Mouse (Mus musculus): ENCODE results near the gene Fam53a. TPM values are rescaled to one million over a fixed set of nuclear protein-coding genes. Genes with fewer than 3 reads are reported as not detected.
A peak's percentile ranks its signal among the peaks of the same experiment; 100 is the strongest.

Gene Fam53a
- 10 to 100 TPM; 24.0 to 30.9 (median 28.1) TPM for total RNA-seq (2022)

DNA sequence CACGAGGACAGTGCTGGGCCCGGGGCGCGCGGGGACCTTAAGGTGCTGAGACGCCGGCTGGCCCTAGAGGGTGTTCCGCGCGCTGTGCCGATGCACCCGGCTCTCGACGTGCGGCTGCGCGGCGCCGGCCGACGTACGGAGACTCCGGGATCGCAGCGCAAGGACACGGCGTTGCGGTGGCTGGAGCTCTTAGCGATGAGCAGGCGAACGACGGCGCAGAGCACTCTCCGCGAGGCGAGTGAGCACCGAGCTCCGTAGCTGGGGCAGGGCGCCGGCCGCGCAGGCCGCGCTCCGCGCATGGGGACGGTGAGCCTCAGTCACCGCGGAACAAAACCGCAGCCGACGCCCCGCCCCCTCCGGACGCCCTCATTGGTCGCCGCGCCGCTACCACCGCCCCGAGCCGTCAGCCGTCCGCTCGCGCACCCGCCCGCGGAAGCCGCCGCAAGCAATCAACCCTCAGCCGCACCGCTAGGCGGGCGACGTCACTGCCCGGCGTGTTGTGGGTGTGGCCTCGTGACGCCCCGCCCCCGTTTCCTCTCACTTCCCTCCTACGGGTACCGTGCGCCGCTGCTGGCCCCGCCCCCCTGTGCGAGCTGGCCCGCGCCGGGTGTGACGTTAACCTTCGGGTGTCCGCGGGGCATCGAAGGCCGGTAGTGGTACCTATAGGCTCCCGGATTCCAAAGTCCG, at the start of gene Fam53a, which contains the start of gene Gm9903:
TSS of gene Fam53a (minus strand) at position 335 of the 687 bp plus-strand sequence.
TSS of gene Gm9903 (plus strand) at position 625 of the 687 bp plus-strand sequence.
- peak; percentile 99 for DNase-seq (ENCODE audit: low spot score)

DNA sequence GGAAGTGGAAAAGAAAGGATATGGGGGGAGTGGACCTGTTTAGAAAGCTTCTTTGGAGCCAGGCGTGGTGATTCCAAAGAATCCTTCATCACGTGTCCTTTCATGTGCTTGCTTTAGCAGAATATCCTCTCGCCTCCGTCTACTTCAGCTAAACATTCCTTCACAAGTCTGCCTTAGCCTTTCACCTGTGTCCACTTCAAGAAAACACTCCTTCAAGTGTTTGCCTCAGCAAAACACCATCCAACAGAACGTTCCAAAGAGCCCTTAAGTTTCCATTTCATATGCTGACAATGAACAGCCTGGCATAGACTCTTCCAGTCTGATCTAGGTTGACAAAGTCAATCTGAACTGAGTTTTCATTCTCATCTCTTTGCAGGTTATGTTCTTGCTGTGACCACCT, 48.8 kb upstream of the Fam53a start:
- no peak for DNase-seq (ENCODE audit: low spot score)

DNA sequence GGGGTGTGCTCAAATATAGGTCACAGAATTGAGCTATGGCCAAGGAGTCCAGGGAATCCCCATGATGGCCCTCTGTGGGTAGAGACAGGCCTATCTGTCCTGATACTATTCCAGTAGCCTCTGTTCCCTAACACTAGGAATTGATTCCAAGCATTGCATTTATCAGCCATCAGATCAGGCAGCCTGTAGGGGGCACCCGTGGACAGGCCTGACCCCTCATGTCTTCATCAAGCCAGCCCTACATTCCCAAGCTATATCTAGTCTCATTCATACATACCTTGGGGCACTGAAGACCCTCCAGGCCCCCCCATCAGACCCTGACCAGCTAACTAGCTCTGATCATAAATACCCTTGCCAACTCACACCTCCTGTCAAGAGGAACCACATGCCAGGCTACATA, 46.5 kb upstream of the Fam53a start:
- DNase-seq (ENCODE audit: low spot score) = no peak

DNA sequence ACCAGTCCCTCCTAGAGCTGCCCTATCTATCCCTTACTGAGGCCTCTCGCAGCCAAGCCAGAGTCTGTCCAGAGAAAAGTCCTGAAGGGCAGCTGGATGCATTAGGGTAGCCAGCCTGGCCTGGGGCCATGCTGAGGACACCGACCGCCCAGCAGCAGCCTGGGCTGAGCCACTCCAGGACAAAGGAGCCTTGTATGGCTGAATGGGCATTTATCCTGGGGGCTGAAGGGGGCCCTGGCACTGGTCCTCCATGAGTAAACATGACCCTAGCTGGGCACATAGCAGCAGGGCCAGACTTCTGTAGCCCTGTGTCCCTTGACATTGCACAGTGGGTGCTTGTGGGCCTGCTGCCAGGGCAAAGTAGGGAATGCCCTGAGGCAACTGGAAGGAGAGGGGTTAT, 45.0 kb upstream of the Fam53a start:
- DNase-seq (ENCODE audit: low spot score) = no peak

DNA sequence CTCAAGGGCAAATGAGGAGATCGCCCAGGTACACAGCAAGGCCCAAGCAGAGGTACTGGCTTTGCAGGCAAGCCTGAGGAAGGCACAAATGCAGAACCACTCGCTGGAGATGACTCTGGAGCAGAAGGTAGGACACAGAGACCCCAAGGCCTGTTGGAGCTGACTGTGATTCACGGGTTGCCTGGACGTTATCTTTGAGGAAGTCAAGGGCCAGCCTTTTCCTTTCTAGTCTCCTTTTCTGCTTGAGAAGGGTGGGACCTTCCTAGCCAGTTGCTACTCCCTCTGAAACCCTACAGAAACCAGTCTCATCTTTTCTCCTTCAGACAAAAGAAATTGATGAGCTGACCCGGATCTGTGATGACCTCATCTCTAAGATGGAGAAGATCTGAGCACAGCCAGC, 42.2 kb upstream of the Fam53a start:
- DNase-seq (ENCODE audit: low spot score) = no peak

DNA sequence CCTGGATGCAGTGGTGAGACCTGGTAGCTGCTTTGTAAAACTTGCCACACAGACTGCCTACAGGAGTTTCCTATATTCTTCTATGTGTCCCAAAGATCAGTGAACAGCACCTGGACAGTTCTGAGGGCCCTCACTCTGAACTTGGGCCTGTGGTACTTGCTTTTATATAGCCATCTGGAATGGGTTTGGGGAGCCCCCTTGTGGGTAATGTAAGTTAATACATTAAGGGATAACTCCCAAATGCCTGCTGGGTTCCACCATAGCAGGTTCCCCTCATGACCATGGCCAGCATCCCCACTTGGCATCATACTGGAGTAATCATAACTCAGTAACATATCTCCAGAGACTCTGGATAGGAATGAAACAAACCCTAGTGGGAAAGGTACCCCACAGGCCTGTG, 38.8 kb upstream of the Fam53a start:
- DNase-seq (ENCODE audit: low spot score) = no peak

DNA sequence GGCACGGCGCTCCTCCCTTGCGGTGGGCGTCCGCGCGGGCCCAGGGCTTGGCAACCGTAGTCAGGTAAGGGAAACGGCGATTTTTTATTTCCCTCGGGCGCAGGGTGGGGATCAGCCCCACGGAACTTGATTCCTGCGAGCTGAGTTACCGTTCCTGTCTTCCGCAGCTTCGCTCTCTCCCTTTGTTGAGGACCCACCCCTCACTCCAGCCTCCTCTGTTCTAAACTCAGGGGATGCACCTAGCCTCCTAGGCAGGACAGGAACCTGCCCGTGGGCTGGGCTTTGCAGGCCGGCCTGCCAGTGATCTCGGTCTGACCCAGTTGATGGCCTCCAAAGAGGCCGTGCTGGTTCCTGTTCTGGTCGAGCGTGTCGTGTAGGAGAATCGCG, 29.2 kb upstream of the Fam53a start:
- DNase-seq (ENCODE audit: low spot score) = no peak

DNA sequence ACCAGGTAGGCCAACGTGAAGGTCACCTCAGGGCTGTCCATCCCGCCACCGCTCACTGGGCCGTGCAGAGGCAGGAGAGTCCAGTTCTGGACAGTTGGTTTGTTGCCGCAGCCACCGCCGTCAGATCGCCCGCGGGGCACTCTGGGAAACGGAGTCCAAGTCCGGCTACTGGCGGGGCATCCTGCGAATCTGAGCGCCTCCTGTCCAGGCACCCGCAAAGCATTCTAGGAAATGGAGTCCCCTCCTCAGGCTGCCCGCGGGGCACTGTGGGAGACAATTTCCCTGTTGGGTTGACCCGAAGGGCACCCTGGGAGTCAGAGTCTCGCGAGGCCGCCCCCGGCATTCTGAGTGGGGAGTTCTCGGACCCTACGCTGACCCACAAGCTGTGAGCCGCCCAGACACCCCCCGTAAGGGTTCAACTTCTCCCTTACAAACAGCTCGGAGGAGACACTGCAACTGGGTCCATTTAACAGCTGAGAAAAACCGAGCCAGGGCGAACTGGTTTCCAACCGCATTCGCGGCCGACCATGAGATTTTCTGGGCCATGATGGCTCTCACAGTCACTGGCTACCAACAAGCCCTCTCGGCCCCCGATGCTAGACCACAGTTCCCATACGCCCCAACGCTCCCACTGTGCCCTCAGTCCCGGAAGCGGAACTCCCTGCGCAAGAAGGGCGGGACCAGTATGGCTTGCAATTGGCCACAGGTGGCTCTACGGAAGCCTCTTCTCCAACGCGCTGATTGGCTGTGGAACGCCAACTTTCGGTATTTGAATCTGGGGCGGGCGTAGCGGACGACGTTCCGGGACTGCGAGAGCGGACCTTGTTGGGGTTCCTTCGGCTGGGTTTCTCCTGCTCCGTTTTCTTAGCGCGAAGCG, 28.6 kb upstream of the Fam53a start, which contains the start of the genes Tacc3 and Tmem129:
TSS of gene Tacc3 (plus strand) at position 342 of the 877 bp plus-strand sequence.
TSS of gene Tmem129 (minus strand) at position 630 of the 877 bp plus-strand sequence.
- peak; percentile 99 for DNase-seq (ENCODE audit: low spot score)

DNA sequence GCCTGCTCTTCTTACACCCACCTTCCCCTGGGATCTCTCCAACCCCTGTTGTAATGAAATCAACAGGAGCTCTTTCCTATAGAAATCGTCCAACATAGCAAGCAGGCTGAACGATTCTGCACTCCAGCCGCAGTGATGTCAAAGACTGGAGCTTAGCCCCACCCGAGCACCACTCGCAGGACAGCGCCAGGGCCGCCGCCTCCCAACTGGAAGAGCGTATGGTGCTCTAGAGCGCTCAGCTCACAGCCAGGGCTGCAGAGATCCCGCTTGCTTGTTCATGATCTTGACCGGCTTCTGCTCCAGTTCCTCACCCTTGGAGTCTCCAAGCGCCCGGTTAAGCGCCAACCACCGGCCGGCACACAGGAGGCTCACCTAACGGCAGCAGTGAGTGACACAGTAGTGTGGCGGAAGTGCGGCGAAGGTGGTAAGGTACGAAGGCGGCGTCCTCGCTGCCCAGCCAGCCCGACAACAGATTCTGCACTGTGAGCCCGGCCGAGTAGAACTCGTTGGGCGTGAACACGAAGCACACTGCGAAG, 27.9 kb upstream of the Fam53a start:
- no peak for DNase-seq (ENCODE audit: low spot score)

DNA sequence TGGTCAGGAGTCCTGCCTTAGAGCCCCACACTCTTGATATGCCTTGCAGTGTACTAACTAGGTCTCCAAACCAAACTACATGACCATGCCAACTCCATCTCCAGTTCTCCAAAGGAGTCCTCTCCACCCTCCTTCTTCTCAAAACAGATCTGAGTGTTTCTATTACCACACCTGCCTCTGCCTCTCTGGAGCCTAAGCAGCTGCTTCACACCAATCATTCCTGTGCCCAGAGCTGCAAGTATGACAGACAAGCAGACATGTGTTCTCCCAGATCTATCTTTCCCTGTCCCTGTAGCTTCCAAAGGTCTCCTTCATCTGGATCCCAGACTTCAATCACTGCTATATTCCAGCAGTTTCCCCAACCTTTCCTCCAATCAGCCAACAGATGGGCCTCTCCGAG, 27.3 kb upstream of the Fam53a start:
- DNase-seq (ENCODE audit: low spot score) = no peak

DNA sequence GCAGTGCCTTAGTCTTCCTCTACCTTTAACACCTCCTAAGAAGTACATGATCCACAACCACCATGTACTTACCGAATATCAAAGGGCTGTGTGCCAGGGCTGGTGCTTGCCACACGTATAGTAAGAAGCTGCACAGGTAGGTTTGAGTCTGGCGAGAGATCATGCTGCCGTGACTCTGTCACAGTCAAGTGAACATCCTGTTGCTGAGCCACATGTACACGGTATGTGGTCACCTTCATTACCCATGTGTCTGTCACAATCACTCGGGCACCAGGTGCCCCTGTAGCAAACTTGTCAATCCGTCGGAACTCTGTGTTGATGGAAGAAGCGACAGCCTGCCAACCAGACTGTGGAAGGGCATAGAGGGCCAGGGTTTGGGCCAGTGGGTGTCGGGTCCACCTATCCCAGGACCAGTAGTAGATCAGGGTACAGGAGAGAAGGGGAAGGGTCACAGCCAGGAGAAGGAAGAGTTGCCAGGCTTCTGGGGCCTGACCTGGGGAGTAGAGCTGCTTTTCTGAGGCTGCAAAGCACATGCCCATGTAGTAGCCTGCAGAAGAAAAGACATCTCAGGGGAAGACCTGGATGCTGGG, 25.9 kb upstream of the Fam53a start:
- no peak for DNase-seq (ENCODE audit: low spot score)

DNA sequence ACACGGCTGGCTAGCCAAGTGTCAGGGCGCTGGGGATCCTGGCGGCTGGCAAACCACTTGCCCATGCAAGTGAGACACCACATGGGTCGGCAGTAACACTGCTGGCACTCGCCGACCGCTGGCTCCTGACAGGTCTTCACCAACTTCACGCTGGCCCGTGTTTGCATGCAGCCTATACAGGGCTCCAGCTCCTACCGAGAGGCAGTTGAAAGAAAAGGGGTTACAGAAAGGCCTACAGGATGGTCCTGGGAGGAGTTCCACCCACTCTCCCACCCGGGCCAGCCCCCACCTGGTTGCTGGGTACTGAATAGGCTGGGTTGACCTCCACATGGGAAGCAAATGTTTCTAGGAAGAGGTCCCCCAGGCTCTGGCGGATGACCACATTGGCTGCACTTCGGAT, 25.0 kb upstream of the Fam53a start:
- no peak for DNase-seq (ENCODE audit: low spot score)

DNA sequence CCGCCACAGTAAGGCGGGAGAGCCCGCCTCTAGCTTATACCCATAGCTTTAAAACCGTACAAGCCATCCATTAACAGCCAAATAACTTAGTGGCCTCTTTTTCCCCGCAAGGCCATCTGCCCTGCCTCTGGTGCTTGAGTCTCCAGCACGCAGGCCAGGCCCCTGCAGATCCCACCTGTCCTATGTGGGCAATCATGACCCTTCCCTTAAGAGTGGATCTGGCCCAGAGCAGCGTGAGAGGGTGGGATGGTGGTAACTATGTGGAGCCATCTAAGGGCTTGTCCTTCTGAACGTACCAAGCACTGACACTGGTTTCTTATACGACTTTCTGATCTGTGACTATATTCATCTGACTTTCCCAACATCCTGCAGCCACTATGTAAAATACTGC, 23.3 kb upstream of the Fam53a start:
- DNase-seq (ENCODE audit: low spot score) = no peak

DNA sequence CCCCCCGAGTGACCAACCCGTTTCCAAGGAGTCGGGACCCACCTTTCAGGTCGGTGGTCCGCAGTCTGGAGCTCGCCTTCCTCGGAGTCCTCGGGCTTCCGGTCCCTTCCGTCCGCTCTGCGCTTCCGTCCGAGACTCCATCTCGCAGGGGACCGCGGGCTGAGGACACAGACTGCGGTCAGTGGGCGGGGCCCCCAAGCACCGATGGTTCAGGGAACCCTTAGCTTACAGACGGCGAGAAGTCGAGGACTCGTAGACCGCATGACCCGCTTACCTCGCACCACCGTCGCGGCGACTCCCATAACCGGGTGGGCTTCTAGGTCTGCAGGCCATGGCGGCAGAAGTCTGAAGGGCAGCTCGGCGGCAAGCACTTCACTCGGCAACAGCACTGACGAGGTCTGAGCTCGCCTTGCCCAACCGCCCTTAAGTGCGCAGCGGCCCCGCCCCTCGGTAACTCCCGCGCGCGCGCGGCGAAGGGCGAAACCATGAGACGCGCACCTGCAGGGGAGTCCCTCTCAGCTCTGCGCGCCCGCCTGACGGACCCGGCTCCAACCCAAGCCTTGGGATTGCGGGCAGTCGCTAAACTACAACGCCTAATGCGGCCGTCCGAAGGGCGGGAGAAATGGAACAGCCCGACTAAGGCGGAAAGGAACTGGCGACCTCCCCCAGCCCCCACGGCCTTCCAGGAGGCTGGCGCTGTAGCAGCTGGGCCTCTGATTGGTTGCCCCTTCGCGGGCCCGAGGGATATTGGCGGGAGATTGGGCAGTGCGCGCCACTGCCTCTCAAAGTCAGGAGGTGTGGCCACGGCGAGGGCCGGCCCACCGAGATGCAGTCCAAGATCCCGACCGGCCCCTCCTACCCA, 22.7 kb upstream of the Fam53a start, which contains the start of gene Slbp:
TSS of gene Slbp (minus strand) at position 654 of the 862 bp plus-strand sequence.
- DNase-seq (ENCODE audit: low spot score) = peak; percentile 95

DNA sequence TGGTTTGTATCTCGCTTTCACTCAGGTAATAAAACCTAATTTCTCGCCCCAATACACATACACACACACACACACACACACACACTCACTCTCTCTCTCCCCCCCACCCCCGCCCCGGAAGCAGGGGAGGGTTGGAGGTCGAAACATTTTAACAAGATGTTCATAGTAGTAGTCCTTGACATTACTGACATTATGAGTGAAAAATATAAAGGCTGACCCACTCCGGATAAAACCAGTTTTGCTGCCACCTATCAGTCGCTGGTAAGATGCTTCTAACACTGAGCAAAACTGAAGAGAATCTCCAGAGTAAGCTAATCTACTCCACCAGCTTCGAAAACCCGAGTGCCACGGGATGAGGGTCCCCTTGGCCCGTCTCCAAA, 22.1 kb upstream of the Fam53a start:
- DNase-seq (ENCODE audit: low spot score) = no peak

DNA sequence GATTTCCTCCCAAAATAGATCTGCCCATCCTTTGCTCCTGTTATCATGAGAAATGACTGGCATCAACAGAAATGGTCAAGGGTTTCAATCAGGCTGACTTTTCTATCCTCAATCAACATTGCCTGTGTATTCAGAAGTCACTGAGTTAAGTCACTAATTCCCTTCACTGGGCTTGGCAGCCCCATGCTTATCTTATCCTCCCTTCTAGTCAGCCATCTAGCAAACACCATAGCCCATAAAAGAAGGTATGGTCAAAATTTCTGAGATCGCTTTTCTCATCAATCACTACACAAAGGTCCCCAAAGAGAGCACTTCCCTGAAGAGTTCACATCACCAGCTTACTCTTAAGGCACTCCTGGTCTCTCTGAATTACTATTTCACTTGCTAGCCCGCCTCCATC, 21.6 kb upstream of the Fam53a start:
- no peak for DNase-seq (ENCODE audit: low spot score)

DNA sequence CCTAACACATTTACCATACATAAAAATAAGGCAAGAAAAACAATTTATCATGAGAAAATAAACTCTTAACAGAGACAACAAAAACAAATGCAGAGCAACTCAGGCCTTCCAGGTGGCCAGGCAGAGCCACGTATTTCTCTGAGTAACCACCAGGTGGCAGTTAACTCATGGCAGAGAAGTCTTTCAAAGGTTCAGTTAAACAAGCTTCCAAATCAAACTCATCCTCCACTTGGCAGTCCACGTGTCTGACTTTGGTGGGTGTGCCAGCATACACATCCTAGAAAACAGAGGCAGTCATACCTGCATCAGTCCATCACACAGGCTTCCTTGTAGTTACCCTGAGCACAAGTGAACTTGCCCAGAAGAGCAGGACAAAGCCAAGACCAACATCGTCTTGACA, 11.2 kb upstream of the Fam53a start:
- peak; percentile 42 for DNase-seq (ENCODE audit: low spot score)

DNA sequence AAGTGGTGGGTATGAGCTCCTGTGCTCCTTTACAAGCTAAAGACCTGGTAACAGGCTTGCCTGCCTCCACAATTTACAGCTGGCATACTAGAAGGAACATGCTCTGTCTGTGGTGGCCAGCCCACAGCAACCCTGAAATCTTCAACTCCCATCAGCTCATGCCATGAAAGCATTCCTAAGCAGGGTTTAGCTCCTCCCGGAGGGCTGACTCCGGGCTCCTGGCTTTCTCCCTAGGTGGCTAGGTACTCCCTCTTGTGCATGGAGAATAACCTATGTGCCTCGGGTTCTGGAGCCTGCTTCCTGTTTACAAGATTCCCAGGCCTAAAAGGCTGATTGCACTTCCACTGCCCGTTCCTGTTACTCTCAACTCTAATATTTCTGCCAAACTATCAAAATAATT, 9.4 kb upstream of the Fam53a start:
- no peak for DNase-seq (ENCODE audit: low spot score)

DNA sequence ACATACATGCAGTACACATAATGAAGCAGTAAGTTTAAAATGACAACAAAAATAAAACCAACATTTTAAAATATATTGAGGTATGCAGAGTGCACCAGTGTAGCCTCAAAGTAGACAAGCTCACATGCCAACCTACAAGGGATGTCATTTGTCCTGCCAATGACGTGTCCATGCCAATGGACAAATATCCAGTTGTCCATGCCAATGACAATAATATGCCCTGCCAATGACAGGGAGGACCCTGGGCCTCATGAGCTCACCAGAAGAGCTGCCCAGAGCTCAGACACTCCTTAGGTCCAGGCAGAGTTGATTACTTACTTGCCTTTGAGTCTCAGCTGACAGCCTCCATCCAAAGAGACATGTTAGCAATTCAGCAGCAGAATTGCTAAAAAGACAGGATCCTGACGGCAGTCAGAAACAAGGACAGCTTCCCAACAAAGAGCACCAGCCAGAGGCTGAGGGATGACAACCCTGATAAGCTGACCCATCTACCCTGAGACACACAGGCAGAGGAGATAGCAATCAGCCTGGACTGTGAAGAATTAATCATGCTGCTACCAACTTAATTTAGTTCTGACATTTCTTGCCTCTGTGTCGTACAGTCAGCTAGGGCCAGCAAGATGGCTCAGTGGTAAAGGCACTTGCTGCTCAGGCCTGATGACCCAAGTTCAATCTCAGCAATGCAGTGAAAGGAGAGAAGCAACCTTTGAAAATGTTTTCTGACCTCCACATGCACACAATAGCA, 8.3 kb upstream of the Fam53a start:
- DNase-seq (ENCODE audit: low spot score) = no peak

DNA sequence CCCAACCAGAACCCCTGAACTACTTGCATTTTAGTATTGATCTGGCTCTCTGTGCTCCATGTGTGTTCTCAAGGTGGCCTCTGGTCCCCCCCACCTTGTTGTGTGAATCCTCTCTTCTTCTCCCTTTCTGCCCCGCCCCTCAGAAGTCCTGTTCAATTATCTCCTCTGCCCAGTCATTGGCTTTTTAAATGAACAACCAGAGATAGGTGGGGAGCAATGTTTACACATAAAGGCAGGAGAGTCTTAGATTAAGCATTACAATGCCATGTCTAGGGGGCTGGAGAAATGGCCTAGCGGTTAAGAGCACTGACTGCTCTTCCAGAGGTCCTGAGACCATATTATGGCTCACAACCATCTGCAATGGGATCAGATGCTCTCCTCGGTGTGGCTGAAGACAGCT, 5.9 kb upstream of the Fam53a start:
- no peak for DNase-seq (ENCODE audit: low spot score)

Measured in heart, adult 8-10 months (tissue).